Mouse (Mus musculus) retina, adult 2 months (tissue): ENCODE data around the gene Cd86.

Source experiments
- DNase-seq: peaks from one replicate; pipeline ENCODE4 v3.0.0-alpha.2; 2012; ENCODE audit warnings: low read depth, low spot score

Gene Cd86

DNA sequence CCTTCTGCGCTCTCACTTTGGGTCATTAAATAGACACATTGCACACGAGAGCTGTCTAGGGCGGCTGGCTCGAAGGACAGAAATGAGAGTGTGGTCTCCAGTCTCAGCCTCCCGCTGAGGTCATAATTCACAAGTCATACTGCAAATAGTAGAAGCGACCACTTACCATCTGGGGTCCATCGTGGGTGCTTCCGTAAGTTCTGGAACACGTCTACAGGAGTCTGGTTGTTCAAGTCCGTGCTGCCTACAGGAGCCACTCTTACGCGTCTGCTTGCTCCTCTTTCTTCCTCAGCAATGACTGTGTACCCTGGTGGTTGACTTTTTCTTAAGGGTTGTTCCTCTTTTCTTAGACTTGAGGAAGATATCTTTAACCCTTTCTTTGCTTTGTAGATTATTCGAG lies at the start of gene Cd86:
TSS of gene Cd86 (minus strand) at position 300 of the 400 bp plus-strand sequence.
- DNase-seq = no peak

DNA sequence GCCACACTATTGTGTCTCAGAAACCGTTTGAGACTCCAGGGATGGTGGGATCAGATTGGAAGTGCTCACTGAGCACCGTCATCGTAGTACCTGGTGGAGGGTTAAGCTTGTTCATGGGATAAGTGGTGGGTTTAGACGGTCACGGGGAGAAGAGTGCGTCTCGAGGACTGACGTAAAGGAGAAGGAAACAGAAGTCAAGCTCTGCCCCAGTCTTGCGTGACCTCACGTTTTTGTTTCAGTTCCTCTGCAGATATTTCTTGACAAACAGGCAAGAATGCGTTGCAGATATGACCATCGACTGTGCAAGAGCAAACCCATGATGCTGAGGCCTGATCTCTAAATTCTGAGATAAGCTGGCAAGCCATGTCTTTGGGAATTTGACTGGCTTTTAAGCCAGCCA lies 45.9 kb upstream of the Cd86 start:
- no peak for DNase-seq

DNA sequence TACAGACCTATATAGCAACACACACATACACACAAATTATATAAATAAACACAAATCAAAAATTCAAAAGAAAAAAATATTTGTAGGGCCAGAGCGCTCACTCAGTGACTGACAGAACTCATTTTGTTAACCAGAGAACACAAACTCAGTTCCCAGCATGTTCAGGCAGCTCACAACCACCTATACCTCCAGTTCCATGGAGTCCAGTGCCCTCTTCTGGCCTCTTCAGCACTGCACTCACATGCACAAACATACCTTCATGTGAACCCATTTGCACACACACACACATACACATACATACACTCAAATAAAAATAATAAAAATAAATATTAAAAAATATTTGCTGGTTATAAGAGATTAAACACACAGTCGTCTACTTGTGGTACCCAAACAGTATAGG lies 44.9 kb upstream of the Cd86 start:
- no peak for DNase-seq

DNA sequence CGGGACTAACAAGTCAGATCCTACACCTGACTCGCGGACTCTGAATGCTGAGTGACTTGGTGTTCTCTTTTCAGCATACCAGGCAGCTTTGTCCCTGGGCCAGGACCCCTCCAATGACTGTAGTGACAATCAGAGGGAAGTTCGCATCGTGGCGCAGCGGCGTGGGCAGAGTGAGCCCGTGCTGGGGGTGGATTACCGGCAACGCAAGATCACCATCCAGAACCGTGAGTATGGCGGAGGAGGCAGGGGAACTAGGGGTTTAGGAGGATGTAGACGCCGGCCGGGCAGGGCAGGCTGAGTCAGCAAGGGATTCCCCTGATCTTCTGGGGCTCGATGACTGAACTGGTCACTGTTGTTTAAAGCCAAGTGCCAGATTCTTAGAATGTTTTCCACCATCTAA lies 43.5 kb upstream of the Cd86 start:
- no peak for DNase-seq

DNA sequence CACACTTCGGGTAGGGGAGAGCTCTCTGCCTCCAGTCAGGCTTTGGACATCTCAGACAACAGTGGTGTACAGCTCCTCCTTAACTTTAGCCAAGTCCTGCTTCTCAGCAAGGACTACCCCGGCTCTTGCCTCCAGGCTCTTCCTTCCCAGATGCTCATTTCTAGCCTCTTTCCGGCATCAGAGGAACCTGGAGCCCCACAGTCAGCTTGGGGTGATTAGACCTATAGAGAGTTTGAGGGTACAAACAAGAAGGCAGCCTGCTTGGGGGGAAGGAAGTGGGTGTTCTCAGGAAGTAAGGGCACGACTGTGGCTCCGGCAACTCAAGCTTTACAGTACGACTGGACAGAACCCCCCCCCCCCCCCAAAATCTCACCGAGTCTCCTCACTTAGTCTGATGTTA lies 42.9 kb upstream of the Cd86 start:
- DNase-seq = no peak

DNA sequence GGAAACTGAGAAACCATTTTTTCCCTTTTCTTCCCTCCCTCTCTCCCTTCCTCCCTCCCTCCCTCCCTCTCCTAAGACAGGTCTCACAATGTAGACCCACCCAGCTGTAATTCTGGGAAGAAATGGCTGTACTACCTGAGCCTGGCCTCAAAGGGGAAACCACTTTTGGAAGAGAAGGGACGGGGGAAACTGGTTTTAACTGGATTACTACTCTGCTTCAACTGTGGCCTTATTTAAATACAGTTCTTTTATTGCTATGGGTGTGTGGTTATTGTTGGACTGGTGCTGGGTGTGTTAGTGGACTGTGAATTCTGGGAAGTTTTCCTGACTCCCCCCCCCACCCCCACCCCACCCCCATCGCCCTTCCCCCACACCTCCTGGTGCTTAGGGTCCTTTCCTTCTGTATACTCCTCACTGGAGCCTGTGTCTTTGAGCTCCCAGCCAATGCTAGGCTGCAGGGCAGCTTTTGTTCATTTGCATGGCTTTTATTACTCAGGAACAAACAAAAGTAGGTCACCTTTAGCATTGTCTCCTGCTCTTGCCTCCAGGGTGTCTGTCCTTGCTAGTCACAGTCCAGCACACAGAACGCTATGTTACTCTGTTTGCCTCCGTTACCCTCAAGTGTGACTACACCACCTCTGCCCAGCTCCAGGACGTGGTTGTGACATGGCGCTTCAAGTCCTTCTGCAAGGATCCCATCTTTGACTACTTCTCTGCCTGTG lies 42.0 kb upstream of the Cd86 start:
- DNase-seq = no peak

DNA sequence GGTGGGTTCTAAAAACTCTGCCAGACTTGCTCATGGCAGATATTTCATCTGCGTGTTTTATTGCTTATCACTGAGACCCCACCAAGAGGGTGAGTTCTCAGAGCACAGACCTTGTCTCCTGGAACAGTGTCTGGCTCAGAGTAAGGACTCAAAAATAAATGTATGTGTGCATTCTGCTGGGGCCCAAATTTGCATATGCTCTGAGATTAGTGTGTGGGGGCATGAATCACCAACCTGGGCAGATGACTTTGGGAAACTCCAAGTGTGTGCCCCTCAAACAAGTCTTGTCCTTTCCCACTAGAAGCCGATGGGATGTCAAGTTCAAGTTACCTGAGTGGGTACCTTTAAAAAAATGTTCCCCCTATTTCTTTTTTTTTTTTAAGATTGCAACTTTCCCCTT lies 34.6 kb upstream of the Cd86 start:
- no peak for DNase-seq

DNA sequence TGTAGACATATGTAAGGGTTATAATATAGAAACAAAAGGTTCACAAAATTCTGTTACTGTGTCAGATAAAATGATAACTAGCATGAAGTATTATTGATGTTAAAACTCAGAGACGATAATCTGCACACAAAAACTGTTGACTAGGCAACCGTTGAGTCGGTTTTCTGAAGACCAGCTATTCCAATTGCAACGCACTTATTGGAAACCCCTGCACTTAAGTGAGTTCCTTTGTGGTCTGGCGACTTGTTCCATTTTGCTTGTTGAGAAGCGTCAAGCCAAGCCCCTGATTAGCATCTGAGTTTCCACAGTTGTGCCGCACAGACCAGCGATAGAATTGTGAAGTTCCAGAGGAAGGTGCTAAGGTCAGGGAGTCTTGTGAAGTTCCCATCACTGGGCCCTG lies 31.4 kb upstream of the Cd86 start:
- DNase-seq = no peak

DNA sequence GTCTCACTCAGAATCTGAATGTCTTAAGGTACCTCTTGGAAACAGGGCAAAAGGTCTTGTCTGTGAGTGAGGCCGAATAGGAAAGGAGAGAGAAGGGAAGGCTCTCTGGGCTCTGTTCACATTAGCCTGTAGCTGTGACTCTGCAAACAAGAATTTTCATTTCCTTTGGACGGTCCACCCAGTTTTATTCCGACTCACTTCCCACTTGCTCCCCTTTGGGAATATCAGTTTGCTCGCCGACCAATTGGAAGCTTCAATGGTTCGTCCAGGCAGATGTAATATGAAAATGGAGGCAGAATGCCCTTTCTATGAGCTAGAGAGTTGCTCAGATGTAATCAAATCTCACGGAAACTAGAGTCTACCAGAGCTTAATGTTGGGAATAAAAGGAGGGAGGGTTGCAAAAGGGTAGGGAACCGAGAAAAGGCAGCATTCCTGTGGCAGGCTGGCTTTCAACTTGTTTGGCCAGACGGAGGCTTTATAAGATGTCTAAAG lies 29.0 kb upstream of the Cd86 start:
- no peak for DNase-seq

DNA sequence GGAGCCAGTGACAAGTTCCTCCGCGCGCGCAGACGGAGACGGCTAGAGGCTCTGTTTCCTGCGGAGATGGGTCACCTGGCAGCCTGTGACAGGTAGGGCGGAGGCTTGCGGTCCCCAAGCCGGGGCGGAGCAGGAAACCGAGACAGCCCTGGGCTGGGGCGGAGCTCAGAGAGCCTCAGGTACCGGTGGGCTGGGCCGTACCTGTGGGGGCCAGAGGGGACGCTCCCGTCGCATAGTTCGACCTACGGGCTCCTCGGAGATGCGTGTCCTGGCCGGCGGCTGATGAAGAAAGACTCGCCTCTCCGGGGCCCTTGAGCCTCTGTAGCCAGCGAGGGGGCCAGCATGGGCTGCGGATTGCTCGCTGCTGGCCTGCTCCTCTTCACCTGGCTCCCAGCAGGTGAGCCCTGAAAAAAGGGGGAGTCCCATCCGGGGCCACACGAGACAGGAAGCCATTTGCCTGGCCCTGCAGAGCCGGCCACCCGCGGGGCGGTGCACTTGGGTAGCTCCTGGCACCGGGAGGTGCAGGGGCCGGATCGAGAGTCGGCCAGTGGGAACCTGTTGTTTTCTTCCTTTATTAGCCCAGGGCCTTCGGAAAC lies 28.0 kb upstream of the Cd86 start, which contains the start of gene Ildr1:
TSS of gene Ildr1 (plus strand) at position 161 of the 596 bp plus-strand sequence.
- no peak for DNase-seq

DNA sequence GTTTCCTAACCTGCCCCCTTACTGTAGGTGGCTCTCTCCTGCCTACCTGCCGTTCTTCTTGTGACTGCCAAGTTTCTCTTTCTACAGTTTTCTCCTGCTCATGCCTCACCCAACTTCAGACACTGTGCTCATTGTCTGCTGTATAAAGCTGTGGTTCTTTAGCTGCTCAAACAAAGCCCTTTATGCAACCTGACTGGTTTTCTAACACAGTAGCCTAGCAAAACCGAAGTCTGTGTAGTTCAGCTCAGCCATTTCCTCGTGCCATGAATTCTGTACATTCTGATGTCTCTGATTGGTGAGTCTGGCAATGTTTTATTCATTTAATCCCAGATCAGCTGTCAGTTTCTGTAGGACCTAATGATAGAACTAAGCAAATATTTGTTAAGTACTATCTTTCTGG lies 25.6 kb upstream of the Cd86 start:
- no peak for DNase-seq

DNA sequence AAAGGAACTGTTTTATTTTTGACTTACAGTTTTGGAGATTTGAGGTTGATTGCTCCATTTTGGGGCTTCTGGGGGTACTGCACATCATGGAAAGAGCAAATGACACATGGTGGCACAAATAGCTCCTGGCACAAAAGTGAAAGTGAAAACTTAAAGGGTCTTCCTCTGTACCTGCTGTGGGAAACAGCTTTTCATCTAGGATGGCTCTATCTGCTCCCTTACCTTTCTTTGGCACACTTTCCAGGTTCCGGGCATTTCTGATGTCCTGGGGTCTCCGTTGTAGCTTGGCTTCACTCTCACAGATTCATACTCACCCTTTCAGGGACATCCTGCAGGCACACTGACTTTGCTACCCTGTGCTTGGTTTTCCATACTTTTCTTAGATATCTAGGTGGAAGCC lies 22.2 kb upstream of the Cd86 start:
- no peak for DNase-seq

DNA sequence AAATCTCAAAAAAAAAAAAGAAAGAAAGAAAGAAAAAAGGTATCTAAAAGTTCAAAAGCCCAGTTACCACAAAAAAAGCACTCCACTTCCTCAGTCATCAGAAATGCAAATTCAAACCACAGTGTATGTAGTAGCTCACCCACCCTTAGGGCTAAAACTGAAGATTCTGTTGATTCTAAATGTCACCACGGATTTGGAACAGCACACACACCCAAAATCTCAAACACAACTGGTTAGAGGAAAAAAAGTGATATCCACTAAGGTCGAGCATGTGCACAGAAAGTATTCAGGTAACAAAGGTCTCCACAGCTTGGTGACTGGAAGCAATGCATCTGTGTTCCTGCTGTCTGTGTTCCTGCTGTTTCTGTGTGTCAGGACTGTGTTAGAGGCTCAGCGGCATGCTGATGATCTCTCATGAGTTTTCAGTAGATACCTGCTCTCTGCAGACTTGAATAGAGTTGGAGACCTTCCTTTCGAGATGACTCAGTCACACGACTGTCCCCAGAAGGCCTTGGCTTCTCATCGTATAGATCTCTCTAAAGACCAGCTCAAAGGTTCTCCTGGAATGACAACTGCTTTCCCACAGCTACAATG lies 18.5 kb upstream of the Cd86 start:
- DNase-seq = no peak

DNA sequence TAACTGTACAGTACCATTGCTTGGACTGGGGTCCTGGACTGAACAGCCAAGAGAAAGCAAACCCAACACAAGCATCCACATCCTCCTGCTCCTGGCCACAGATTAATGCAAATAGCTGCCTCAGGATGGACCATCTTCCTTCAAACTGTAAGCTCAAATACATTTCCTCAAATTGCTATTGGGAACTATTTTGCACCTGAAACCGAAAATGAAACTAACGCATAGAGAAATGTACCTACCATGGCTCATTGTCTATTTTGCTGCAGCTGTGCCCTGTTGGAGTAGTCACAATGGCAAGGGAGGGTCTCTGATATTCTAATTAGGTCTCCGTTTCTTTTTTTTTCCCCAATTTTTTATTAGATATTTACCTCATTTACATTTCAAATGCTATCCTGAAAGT lies 15.9 kb upstream of the Cd86 start:
- no peak for DNase-seq

DNA sequence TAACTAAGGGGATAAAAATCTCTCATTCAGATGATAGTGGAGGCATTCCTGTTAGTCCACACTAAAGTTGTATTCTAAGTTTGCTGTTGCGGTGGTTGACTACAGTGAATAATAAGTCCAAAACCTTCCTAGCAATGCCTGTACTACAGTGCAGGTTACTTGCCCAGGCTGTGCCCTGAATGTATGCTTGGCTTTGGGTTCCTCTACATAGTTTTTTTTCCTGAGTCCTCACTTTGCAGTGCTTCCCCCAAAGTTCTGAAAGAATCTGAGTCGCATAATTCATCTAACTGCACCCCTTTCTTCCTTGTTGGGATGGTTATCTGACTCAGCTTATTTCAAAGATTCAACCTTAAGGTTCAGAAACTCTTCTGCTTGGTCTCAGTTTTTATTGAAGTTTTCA lies 10.0 kb upstream of the Cd86 start:
- no peak for DNase-seq

DNA sequence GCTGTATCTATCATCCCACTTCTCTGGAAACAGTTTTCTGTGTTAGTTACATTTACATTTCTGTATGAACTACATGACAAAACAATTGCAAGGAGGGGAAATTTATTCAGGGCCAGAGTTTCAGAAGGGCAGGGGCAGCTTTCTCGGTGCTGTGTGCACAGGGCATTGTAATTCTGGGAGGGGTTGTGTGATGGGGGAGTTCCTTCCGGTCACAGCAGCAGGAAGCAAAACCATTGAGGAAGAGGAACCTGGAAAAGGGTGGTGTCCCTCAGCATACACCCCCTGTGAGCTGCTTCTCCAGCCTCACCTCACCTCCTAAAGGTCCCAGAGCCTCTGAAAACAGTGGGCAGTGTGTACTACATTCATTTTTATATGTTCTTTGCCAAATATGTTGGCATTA lies 9.4 kb upstream of the Cd86 start:
- DNase-seq = no peak

DNA sequence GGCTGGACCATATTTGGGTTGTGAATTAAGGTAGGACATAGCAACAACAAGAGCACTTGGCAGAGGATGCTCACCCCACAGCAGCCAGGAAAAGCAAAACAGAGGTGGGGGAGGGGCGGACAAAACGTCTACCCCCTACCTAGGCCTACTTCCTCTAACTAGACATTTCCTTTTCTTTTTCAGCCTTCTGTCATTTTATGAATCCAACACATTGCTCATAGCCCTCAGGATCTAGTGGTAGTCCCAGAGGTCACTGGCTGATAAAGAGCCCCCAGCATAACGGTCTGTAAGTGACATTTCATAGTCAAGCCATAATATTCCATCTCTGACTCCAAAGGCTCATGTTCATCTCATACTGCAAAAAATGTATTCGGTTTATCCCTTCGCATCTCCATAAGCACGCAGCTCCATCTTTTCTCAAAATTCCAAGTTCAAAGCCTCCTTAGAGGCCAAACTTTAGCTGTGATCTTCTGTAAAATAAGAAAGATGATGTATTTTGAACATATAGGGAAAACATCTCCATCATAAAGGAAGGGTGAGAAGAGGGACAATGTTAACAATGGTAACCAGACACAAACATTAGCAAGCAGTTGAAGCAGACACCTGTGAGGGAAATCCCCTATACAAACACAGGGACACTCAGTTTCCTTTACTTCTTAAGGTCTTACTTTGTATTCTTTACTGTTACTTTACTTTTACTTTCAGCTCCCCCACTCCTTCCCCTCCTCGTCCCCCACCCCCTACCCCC lies 8.8 kb upstream of the Cd86 start:
- DNase-seq = no peak

DNA sequence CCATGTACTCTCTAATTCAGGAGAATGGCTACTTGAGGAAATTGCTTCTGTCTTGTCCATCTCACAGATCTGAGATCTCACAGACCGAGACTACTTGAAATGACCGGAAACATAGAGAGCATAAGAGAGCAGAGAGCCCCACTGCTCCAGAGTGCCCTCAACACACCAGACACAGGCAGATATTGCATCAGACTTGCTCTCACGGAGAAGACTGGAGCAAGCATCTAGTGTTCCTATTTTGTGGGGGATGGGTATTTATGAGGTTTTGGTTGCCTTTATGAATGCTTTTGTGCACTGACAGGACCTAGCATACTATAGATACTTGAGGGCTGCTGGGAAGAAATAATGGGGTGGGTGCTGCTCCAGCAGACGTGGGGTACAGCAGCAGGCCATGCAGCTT lies 7.3 kb upstream of the Cd86 start:
- DNase-seq = no peak

DNA sequence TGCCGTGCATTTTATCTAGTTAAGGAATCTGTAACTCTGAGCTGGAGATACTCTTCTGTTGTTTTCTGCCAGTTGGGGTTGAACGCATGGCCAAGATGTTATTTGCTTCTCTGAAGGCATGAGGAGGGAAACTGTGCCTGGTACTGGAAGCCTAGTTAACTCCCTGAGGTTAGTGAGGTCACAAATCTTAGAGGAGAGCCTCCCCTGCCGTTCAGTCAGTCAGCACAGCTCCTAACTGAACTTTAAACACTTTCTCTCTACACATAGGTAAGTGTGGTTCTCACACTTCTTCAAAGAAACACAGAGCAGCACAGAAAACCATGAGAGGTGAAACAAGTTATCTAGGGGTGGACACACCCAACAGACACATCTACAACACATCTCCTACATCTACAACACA lies 4.7 kb upstream of the Cd86 start:
- DNase-seq = no peak

DNA sequence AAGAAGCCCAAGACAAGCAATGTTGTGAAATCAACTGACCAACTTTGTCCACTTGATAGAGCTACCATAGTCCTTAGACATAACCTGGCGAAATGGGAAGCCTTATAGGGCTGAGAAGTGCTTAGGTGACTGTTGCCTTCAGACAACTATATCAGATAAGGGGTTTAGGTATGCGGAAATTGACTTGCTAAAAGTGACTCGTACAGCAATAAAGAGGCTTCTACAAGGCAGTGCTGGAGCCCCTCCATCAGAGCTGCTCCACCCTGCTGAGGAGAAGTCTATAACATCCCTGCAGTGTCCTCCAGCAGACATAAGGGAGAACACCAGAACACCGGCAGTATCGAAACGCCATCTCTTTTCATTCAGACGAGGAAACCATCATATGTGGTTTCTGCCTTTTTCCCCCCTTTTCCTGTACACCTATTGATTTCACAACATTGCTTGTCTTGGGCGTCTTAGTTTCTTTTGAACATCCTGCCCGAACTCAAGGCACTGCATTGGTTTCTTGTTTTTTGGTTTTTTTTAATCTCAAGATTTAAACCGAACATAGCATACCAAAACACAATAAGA lies 652 bp upstream of the Cd86 start:
- DNase-seq = no peak

DNA sequence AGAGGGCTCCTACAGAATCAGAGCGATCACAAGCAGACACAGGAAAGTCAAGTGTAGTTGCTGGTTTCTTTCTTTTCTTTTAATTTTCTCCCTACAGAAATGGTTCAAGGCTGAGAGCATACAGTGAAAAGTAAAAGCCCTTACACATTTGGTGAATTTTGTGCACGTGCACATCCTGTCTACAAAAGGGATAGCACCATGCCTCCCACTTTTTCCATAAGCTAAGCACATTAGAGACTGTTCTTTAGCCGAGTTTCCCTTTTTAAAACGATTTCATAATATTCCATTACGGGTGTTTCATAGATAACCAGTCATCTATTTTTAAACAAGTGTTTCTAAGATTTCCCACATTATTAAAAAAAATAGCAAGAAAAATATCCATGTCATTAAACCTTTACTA lies 2.4 kb downstream of the Cd86 start:
- DNase-seq = no peak

DNA sequence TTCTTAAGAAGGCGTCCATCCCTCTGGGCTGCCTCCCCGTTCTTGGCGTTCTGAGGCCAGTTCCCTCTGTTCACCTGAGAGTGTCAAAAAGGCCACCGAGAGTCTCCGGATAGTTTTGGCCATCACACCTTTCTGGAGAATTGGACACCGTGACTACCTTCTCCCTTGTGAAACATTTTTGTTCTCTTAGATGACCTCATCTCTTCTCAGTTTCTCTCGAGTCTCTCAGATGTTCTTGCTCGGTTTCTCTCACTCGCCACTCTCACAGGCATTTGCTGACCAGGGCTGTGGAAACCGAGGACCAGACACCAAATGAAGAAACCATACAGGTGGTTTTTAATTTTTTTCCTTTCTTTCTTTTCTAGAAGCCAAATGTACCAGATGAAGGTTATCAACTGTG lies 4.6 kb downstream of the Cd86 start:
- DNase-seq = no peak
